Mouse (Mus musculus) small intestine, adult 2 months (tissue): Measurements from ENCODE around the gene Ttll4. TPM values are rescaled to one million over a fixed set of nuclear protein-coding genes. Genes with fewer than 3 reads are reported as not detected.
A peak's percentile ranks its signal among the peaks of the same experiment; 100 is the strongest.

Source experiments
- H3K27ac ChIP-seq: fragments of 200-500 bp; 2 replicates; pipeline ENCODE4 v1.5.1; 2012; ENCODE audit warnings: low read depth, low read length, control low read depth, inconsistent platforms; ENCODE audit not compliant: insufficient read depth
- H3K27me3 ChIP-seq: fragments of 200-500 bp; 2 replicates; pipeline ENCODE4 v1.6.1; 2012; ENCODE audit warnings: mild to moderate bottlenecking, moderate library complexity, low read length, inconsistent platforms; ENCODE audit not compliant: control insufficient read depth, insufficient read depth
- H3K36me3 ChIP-seq: fragments of 200-500 bp; 2 replicates; pipeline ENCODE4 v1.6.1; 2012; ENCODE audit warnings: mild to moderate bottlenecking, low read length, control low read depth, inconsistent platforms; ENCODE audit not compliant: control insufficient read depth, insufficient read depth
- H3K4me1 ChIP-seq: fragments of 200-500 bp; 2 replicates; pipeline ENCODE4 v1.6.1; 2012; ENCODE audit warnings: low read length, inconsistent platforms, mixed read lengths; ENCODE audit not compliant: control insufficient read depth, insufficient read depth, insufficient read length
- H3K4me3 ChIP-seq: fragments of 200-500 bp; 2 replicates; pipeline ENCODE4 v1.5.1; 2012; ENCODE audit warnings: low read depth, mild to moderate bottlenecking, control low read depth, inconsistent platforms, low read length, moderate library complexity
- CTCF ChIP-seq: fragments of 200-500 bp; IDR thresholded peaks from 2 replicates; pipeline ENCODE4 v1.5.1; 2012; ENCODE audit warnings: low read depth, mild to moderate bottlenecking, control low read depth, inconsistent platforms, low read length, moderate library complexity, mixed read lengths; ENCODE audit not compliant: insufficient replicate concordance, insufficient read length; ENCODE audit errors: extremely low read depth
- POLR2A ChIP-seq: fragments of 200-500 bp; IDR thresholded peaks from 2 replicates; pipeline ENCODE4 v1.6.1; 2012; ENCODE audit warnings: low read depth, mild to moderate bottlenecking, control low read depth, inconsistent platforms, low read length, moderate library complexity
- WGBS: fragments of 180-500 bp; shearing (Covaris S2); methylation state at CpG from one replicate; pipeline ENCODE4 v1.1.7; 2018; 5-methylcytosine and 5-hydroxymethylcytosine counted together
- polyA plus RNA-seq: library from polyadenylated mRNA; depleted of rRNA; stranded (reverse); fragments of >200 nt; gene quantifications from 2 replicates; pipeline ENCODE4 v1.2.3, GENCODE M21; 2012

Gene Ttll4
- polyA plus RNA-seq, 1 experiment = 8.4 TPM

DNA sequence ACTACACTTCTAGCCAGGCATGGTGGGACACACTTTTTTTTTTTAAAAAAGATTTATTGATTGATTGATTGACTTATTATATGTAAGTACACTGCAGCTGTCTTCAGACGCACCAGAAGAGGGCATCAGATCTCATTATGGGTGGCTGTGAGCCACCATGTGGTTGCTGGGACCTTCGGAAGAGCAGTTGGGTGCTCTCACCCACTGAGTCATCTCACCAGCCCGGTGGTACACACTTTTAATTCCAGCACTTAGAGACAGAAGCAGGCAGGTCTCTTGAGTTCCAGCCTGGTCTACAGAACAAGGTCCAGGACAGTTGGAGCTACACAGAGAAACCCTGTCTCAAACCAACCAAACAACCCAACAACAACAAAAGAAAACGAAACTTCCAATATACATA, 50.5 kb downstream of the Ttll4 start:
- 37% methylated on average over 4 of the region's 4 CpGs for WGBS
- no peak overlapping the region for H3K4me3 ChIP-seq
- no peaks in the 10 kb centered on the region for H3K36me3 ChIP-seq
- H3K4me1 ChIP-seq = peaks cover 4% of the 10 kb centered on the region; the same call in 1 of the 2 replicates
- no peaks in the 10 kb centered on the region for H3K27me3 ChIP-seq
- TF ChIP-seq POLR2A (no peak), CTCF (peak; percentile 16; the same call in 1 of the 2 replicates)
- H3K27ac ChIP-seq = no peak overlapping the region

DNA sequence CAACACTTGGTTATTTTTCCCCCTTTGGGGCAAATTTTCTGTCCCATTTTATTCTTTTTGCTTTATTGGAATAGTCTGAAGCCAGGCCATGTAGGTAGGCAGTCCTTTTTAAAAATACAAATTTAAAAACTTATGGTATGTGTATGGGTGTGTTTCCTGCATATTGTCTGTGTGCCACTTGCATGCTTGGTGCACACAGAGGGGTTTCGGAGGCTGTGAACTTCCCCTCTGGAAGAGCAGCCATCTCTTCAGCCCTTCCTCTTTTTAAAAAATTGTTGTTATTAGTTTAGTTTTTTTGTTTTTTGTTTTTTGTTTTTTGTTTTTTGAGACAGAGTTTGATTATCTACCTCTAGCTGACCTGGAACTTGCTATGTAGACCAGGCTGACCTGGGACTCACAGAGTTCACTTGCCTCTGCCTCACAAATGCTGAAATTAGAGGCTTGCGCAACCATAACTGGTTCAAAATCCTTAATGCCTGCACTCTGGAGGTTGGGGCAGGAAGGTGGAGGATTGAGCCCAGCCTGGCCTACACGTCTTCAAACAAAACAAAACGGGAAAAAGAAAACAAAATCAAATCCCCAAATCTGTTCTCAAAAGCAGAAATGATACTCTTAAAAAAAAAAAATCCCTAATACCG, 51.0 kb downstream of the Ttll4 start:
- Histone ChIP-seq H3K4me1 (peaks cover 4% of the 10 kb centered on the region; the same call in 1 of the 2 replicates), H3K27me3 (no peaks in the 10 kb centered on the region), H3K27ac (peak overlapping the region; percentile 81), H3K36me3 (no peaks in the 10 kb centered on the region), H3K4me3 (peak overlapping the region; percentile 89)
- TF ChIP-seq POLR2A (no peak), CTCF (no peak)
- WGBS = 34% methylated on average over 5 of the region's 5 CpGs

DNA sequence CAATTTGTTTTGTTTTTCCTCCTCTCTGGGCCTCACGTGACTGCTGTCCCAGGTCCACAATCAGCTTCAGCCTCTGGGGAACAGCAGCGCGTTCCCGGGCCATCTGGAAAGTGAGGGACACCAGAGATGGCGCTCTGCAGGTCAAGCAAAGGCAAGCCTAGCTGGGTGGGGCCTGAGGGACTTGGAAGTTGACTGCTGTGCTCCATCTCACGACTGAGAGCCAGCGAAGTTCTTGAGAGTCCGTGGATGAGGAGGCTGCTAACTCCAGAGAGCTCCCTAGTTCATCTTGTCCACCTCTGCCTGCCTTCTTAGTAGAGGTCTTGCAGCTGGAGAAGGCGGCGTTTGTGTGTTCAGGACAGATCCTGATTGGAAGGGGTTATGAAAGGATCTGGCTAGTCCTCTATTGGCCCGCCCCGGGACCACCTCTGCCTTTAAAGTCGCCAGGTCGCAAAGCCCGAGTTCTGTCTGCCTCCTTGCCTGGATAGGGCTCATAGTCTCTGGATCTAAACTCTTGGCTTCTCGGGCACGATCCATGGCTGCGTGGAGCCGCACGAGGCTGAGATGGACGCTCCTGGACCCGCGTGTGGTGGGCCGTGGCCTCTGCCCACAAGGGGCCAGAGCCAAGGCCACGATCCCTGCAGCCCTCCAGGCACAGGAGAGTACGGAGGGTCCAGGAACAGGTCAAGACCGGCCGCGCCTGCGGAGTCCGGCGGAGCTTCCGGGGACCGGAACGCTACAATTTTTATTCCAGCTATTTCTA, 51.7 kb downstream of the Ttll4 start, which contains the start of gene Cyp27a1:
Gene Cyp27a1 (plus strand): TSS at position 476 of the 760 bp plus-strand sequence.
- peak within 1 kb of the TSS; percentile 81 for H3K27ac ChIP-seq
- peaks cover 4% of the 10 kb centered on the region; the same call in 1 of the 2 replicates for H3K4me1 ChIP-seq
- 2% methylated on average over 35 of the region's 35 CpGs for WGBS
- H3K36me3 ChIP-seq = no peaks in the 10 kb centered on the region
- no peaks in the 10 kb centered on the region for H3K27me3 ChIP-seq
- peak within 1 kb of the TSS; percentile 89 for H3K4me3 ChIP-seq
- TF ChIP-seq POLR2A (peak; percentile 89), CTCF (peak; percentile 28; the same call in 1 of the 2 replicates)

DNA sequence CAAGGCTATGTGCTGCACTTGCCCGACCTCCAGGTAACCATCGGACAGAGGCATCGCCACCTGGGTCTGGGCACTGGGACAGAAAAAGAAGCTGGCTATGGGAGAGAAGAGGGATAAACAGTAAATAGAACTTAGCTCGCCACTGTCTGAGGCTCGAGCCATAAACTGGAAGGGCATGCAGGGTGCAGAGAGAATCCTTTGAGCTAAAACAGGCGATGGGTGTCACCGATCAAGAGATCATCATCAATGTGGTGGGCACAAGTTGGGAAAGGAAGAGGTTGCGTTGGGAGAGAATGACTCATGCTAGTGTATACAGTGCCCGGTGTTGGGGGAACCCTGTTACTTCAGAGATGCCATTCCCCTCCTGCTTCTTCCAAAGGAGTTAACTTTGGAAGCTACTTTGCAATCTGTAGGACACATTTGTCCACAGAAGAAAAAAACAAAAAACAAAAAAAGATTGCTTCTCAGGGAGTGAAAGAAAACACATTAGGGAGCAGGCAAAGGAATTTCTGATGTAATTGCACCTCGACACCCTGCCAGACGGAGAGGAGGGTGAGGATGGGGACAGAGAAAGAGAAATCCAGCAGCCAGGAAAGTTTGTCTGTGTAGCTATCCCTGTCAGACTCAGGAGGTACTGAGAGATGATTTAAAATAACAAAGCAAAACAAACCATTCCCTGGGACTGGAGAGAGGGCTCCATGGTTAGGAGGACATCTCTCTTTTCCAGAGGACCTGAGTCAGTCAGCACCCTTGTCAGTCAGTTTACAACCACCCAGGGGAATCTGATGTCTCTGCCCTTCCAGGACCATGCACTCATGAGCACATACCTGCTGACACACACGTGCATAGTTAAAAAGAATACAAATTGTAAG, 52.5 kb downstream of the Ttll4 start:
- WGBS = 18% methylated on average over 12 of the region's 12 CpGs
- peak overlapping the region; percentile 89 for H3K4me3 ChIP-seq
- no peaks in the 10 kb centered on the region for H3K27me3 ChIP-seq
- peak overlapping the region; percentile 81 for H3K27ac ChIP-seq
- H3K36me3 ChIP-seq = no peaks in the 10 kb centered on the region
- H3K4me1 ChIP-seq = peaks cover 4% of the 10 kb centered on the region; the same call in 1 of the 2 replicates
- no peak for TF ChIP-seq CTCF
- no peak for TF ChIP-seq POLR2A

GRCm38 (mm10) chr1:74714967-74715366, 53.4 kb downstream of the Ttll4 start:
- H3K27me3 ChIP-seq = no peaks in the 10 kb centered on the region
- peak overlapping the region; percentile 89 for H3K4me3 ChIP-seq

GRCm38 (mm10) chr1:74715468-74715867, 53.9 kb downstream of the Ttll4 start:
- WGBS = 77% methylated on average over 5 of the region's 5 CpGs
- H3K27ac ChIP-seq = no peak overlapping the region
- TF ChIP-seq CTCF = no peak
- no peak for TF ChIP-seq POLR2A
- H3K4me1 ChIP-seq = peaks cover 4% of the 10 kb centered on the region; the same call in 1 of the 2 replicates
- no peaks in the 10 kb centered on the region for H3K27me3 ChIP-seq
- H3K36me3 ChIP-seq = 0 out of 2 replicates have a peak, but pooled peaks cover 4% of the 10 kb centered on the region
- no peak overlapping the region for H3K4me3 ChIP-seq

More at GRCm38 (mm10) chr1:74714967-74715366, 53.4 kb downstream of the Ttll4 start:
- H3K4me1 ChIP-seq = peaks cover 4% of the 10 kb centered on the region; the same call in 1 of the 2 replicates
- TF ChIP-seq CTCF (no peak), POLR2A (no peak)
- H3K36me3 ChIP-seq = 0 out of 2 replicates have a peak, but pooled peaks cover 4% of the 10 kb centered on the region
- H3K27ac ChIP-seq = peak overlapping the region; percentile 21; the same call in 1 of the 2 replicates
- WGBS = 45% methylated on average over 2 of the region's 2 CpGs

DNA sequence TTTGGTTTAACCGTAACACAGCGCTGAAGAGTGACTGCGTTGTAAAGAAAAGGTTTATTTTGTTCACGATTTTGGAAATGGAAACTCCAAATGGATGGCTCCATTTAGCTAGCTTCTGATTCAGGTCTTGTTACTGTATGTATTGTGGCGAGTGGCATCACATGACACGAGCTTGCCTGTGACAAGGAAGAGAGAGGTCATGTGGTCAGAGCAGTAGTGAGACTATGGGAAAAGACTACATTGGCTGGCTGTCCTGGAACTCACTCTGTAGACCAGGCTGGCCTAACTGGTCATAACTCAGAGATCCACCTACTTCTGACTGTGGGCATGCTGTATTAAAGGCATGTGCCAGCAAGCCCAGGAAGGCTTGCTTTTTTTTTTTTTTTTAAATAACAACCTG, 54.3 kb downstream of the Ttll4 start:
- Histone ChIP-seq H3K27me3 (no peaks in the 10 kb centered on the region), H3K36me3 (0 out of 2 replicates have a peak, but pooled peaks cover 4% of the 10 kb centered on the region), H3K4me3 (no peak overlapping the region), H3K27ac (no peak overlapping the region), H3K4me1 (peaks cover 4% of the 10 kb centered on the region; the same call in 1 of the 2 replicates)
- WGBS = 91% methylated on average over 6 of the region's 6 CpGs
- no peak for TF ChIP-seq POLR2A
- TF ChIP-seq CTCF = no peak
